Mouse (Mus musculus): ENCODE measurements around the gene Rpap1.

GRCm38 (mm10) chr2:119758101-119758843, 29.1 kb downstream of the Rpap1 start:
- no peak for TF ChIP-seq CTCF (IDR thresholded peaks at IDR 0.05; ENCODE audit: low read depth, low read length)
- TF ChIP-seq GATA1 (IDR thresholded peaks at IDR 0.05; ENCODE audit: borderline replicate concordance, low read length) = no peak

Data from G1E (cell line).